Mouse (Mus musculus): Measurements from ENCODE around the gene Nhs.

Nhs gene

GRCm38 (mm10) chrX:162159637-162160611 is at the start of gene Nhs:
TSS of gene Nhs (minus strand) at chrX:162159730.
- DNase-seq (ENCODE audit: low read depth) = no peak

GRCm38 (mm10) chrX:162206350-162206884 is 46.9 kb upstream of the Nhs start:
- no peak for DNase-seq (ENCODE audit: low read depth)

GRCm38 (mm10) chrX:162158743-162159636 is 540 bp downstream of the Nhs start:
- no peak for DNase-seq (ENCODE audit: low read depth)

GRCm38 (mm10) chrX:162158142-162158541 is 1.4 kb downstream of the Nhs start:
- no peak for DNase-seq (ENCODE audit: low read depth)

GRCm38 (mm10) chrX:162137807-162138206 is 21.7 kb downstream of the Nhs start:
- no peak for DNase-seq (ENCODE audit: low read depth)

- DNase-seq (ENCODE audit: low read depth) = no peak
Observed at GRCm38 (mm10) chrX:162113257-162113656, 46.3 kb downstream of the Nhs start.

GRCm38 (mm10) chrX:162102802-162103434 is 56.6 kb downstream of the Nhs start:
- DNase-seq (ENCODE audit: low read depth) = no peak

- DNase-seq (ENCODE audit: low read depth) = no peak
Observed at GRCm38 (mm10) chrX:162098364-162098763, 61.2 kb downstream of the Nhs start.

- DNase-seq (ENCODE audit: low read depth) = no peak
Observed at GRCm38 (mm10) chrX:162087291-162087690, 72.2 kb downstream of the Nhs start.

GRCm38 (mm10) chrX:162085897-162086200 is 73.7 kb downstream of the Nhs start:
- DNase-seq (ENCODE audit: low read depth) = no peak

- DNase-seq (ENCODE audit: low read depth) = no peak
Observed at GRCm38 (mm10) chrX:162085062-162085896, 74.3 kb downstream of the Nhs start.

- no peak for DNase-seq (ENCODE audit: low read depth)
Observed at GRCm38 (mm10) chrX:162063164-162063563, 96.4 kb downstream of the Nhs start.

GRCm38 (mm10) chrX:162055635-162056034 is 103.9 kb downstream of the Nhs start:
- no peak for DNase-seq (ENCODE audit: low read depth)

- no peak for DNase-seq (ENCODE audit: low read depth)
Observed at GRCm38 (mm10) chrX:162053566-162053965, 106.0 kb downstream of the Nhs start.

GRCm38 (mm10) chrX:162052534-162052933 is 107.0 kb downstream of the Nhs start:
- no peak for DNase-seq (ENCODE audit: low read depth)

GRCm38 (mm10) chrX:162049616-162050015 is 109.9 kb downstream of the Nhs start:
- DNase-seq (ENCODE audit: low read depth) = no peak

- DNase-seq (ENCODE audit: low read depth) = no peak
Observed at GRCm38 (mm10) chrX:162045527-162045926, 114.0 kb downstream of the Nhs start.

GRCm38 (mm10) chrX:162044109-162044508 is 115.4 kb downstream of the Nhs start:
- no peak for DNase-seq (ENCODE audit: low read depth)

GRCm38 (mm10) chrX:162025210-162025953 is 134.1 kb downstream of the Nhs start:
- DNase-seq (ENCODE audit: low read depth) = no peak

- DNase-seq (ENCODE audit: low read depth) = no peak
Observed at GRCm38 (mm10) chrX:162021724-162022123, 137.8 kb downstream of the Nhs start.
